Comparison of ENCODE assay signal across 8 mouse cellular contexts in the genomic region with DNA sequence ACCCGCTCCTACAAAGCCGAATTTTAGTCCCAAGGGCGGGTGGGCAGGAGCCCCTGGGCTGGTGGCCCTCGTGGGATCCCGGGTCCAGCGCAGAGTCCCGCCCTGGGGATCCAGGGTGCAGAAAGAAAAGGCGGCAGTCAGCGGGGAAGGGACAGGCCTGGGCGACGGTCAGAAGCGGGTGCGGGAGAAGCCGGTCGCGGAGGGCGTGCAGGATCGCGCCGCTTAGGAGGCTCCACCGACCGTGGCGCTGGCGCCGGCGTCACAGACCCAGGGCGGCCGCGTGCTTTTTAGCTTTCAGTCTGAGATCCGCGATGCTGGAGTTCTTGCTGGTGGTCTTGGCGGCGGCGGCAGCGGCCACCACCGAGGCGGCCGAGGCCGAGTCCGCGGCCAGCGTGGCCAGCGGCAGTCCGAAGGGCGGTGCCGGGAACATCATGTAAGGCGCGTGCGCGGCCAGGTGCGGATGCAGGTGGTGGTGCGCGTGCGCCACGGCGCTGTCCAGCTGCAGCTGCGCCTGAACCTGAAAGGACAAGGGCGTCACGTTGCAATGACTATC. TPM values are rescaled to one million over a fixed set of nuclear protein-coding genes. Genes with fewer than 3 reads are reported as not detected.
A peak's percentile ranks its signal among the peaks of the same experiment; 100 is the strongest.
DNase-seq lines count a peak whose midpoint lies in the region; ATAC-seq lines count a peak whose summit lies in the region.

No protein-coding gene starts in this region.

- H3K9ac ChIP-seq in neural tube, embryonic 13.5 days, result peak overlapping the region; percentile 65

- WGBS in heart, embryonic 10.5 days, result under 1% methylated on average over 59 of the region's 59 CpGs
- under 1% methylated on average over 58 of the region's 59 CpGs for WGBS in neural tube, embryonic 13.5 days

- H3K36me3 ChIP-seq in heart, embryonic 10.5 days, result no peaks in the 10 kb centered on the region
- no peaks in the 10 kb centered on the region for H3K36me3 ChIP-seq in neural tube, embryonic 13.5 days

- H3K27me3 ChIP-seq in heart, embryonic 10.5 days (ENCODE audit: insufficient read depth, poor library complexity, severe bottlenecking), result peaks cover 96% of the 10 kb centered on the region
- peaks cover 89% of the 10 kb centered on the region for H3K27me3 ChIP-seq in neural tube, embryonic 13.5 days

- peak overlapping the region; percentile 59 for H3K27ac ChIP-seq in heart, embryonic 10.5 days
- 0 out of 2 replicates have a peak overlapping the region, but pooled peaks have one; percentile 23 for H3K27ac ChIP-seq in neural tube, embryonic 13.5 days (replicated peaks)

- DNase-seq in heart, embryonic 10.5 days (ENCODE audit: low spot score), result no peak
- no peak for DNase-seq in heart, postnatal 25 days (ENCODE audit: low spot score)
- DNase-seq in adrenal gland, postnatal 36 days, result peak; percentile 29 to 35
- DNase-seq in forelimb bud, embryonic 11.5 days (ENCODE audit: low read depth, low spot score), result peak; percentile 81
- DNase-seq in kidney, adult 18-20 months, result peak; percentile 76
- peak; percentile 54 to 64 for DNase-seq in lung, adult 18-20 months

- intact Hi-C loops in heart, postnatal 25 days (cut with DNase I), result no loop called here

- H3K4me2 ChIP-seq in neural tube, embryonic 13.5 days, result peak overlapping the region; percentile 67

- peaks cover 21% of the 10 kb centered on the region for H3K4me1 ChIP-seq in heart, embryonic 10.5 days
- H3K4me1 ChIP-seq in neural tube, embryonic 13.5 days (replicated peaks), result peaks cover 17% of the 10 kb centered on the region

- H3K9me3 ChIP-seq in heart, embryonic 10.5 days, result no peaks in the 10 kb centered on the region
- no peaks in the 10 kb centered on the region for H3K9me3 ChIP-seq in neural tube, embryonic 13.5 days

- peak overlapping the region; percentile 67 for H3K4me3 ChIP-seq in heart, embryonic 10.5 days
- H3K4me3 ChIP-seq in neural tube, embryonic 13.5 days, result peak overlapping the region; percentile 43

- ATAC-seq in neural tube, embryonic 13.5 days (ENCODE audit: low read depth), result peak; percentile 60; the same call in 1 of the 2 replicates
- no peak for ATAC-seq in monocyte, adult 5-6 weeks (replicated peaks; ENCODE audit: insufficient number of reproducible peaks, low FRiP score, low TSS enrichment, poor library complexity, severe bottlenecking)

RNA-seq across cellular contexts. Expression of a gene that starts 7.7 kb away (rescaled TPM):
- polyA plus RNA-seq in heart, embryonic 10.5 days (2016; fragmentation: Nextera tagmentation; extraction: Ambion mirVana), result 26.2 and 35.6 TPM in 2 replicates
- 10 to 100 TPM in 1 of 2 experiments, 1 to 10 TPM in 1; 8.9 to 13.8 TPM for total RNA-seq in heart, postnatal 25 days (2021)
- total RNA-seq in adrenal gland, postnatal 36 days (2021), result 10 to 100 TPM; 29.2 to 29.7 TPM
- polyA plus RNA-seq in neural tube, embryonic 13.5 days (2015; fragmentation: Nextera tagmentation; extraction: Ambion mirVana), result 34.5 and 39.0 TPM in 2 replicates
- total RNA-seq in monocyte, adult 5-6 weeks (2017), result 31.7 to 43.5 TPM (median 36.8 TPM) in 3 replicates

RNA-seq across cellular contexts. Expression of a gene that starts 8.1 kb away (rescaled TPM):
- polyA plus RNA-seq in heart, embryonic 10.5 days (2016; fragmentation: Nextera tagmentation; extraction: Ambion mirVana), result 2.1 and 15.4 TPM in 2 replicates
- 1 to 10 TPM; 1.0 to 1.1 TPM for total RNA-seq in heart, postnatal 25 days (2021)
- total RNA-seq in adrenal gland, postnatal 36 days (2021), result 1 to 10 TPM; 1.4 to 3.7 TPM
- 18.6 and 18.9 TPM in 2 replicates for polyA plus RNA-seq in neural tube, embryonic 13.5 days (2015; fragmentation: Nextera tagmentation; extraction: Ambion mirVana)
- 0.10 to 0.29 TPM in 2 of 3 replicates, not detected in the other for total RNA-seq in monocyte, adult 5-6 weeks (2017)

Comparison
In these comparisons a context has a peak if more than half of its experiments do, and no peak if none do; other contexts are left out.
1. DNase-seq: peak in adrenal gland, postnatal 36 days (2 of 2), forelimb bud, embryonic 11.5 days (single experiment), kidney, adult 18-20 months (single experiment) and lung, adult 18-20 months (2 of 2); none in heart, embryonic 10.5 days (single experiment) and heart, postnatal 25 days (single experiment).